Mouse (Mus musculus): ENCODE measurements at regions not wholly inside any gene's neighbourhood (a gene's known extent, or its start where the extent isn't known, plus 50 kb on each side); places are given as distances from the start of the nearest gene placed in this dataset.
A peak's percentile ranks its signal among the peaks of the same experiment; 100 is the strongest.

DNA sequence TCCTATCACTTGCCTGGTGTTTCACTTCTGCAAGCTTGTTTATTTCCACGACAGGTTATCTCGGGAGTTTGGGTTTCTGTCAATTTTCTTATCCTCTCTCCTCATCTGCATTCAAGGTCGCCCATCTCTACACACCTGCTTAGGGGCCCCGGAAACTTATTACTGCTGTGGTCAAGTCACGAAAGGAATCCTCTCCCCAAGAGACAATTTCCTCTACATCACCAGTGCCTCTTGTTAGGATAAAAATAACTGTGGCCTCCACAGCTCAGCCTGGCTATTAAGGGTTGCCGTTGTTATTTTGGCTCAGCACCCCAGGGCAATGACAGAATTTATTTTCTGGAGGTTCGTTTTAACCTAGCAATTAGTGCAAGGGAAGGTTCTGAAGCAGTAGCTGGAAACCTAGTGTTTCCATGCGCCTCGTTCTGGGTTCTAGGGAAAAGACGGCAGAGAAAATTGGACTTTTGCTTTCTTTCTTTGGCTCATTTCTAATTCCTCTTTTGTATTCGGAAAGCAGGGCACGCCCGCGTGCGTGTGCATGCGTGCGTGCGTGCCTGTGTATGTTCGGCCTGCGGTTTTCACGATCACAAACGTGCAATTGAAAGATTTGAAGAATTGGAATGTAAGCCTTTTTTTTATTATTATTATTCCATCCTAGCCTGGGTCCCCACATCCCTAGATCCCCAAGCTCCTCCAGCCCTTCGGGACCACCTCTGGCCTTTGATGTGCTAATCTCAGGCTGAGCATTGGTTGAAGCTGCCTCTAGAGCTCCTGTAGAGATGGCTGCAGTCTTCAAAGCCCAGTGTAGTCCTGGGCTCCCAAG is 147.1 kb upstream of the Jarid2 start:
- peak; percentile 36 for DNase-seq (ENCODE audit: low read depth, low spot score)
- H3K36me3 ChIP-seq (ENCODE audit: control insufficient read depth, insufficient read depth, low read length, poor library complexity, severe bottlenecking), result no peaks in the 10 kb centered on the region
- no peaks in the 10 kb centered on the region for H3K27me3 ChIP-seq (ENCODE audit: control insufficient read depth, insufficient read depth, low read length, poor library complexity, severe bottlenecking)

DNA sequence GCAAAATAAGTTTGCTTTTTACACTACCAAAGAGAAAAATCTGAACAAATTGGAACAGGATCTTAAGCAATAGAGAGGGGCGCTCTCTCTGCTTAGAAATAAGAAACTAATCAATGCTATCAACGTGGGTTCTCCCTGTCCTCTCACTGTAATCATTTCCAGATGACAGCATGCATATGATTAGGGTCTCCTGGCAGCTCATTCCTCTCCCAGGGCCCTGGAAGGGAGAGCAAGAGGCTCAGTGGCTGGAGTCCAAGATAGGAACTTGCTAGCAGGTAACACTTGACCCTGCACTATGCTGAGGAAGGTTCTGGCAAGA is 146.5 kb upstream of the Jarid2 start:
- no peaks in the 10 kb centered on the region for H3K27me3 ChIP-seq (ENCODE audit: control insufficient read depth, insufficient read depth, low read length, poor library complexity, severe bottlenecking)
- H3K36me3 ChIP-seq (ENCODE audit: control insufficient read depth, insufficient read depth, low read length, poor library complexity, severe bottlenecking), result no peaks in the 10 kb centered on the region
- no peak for DNase-seq (ENCODE audit: low read depth, low spot score)

DNA sequence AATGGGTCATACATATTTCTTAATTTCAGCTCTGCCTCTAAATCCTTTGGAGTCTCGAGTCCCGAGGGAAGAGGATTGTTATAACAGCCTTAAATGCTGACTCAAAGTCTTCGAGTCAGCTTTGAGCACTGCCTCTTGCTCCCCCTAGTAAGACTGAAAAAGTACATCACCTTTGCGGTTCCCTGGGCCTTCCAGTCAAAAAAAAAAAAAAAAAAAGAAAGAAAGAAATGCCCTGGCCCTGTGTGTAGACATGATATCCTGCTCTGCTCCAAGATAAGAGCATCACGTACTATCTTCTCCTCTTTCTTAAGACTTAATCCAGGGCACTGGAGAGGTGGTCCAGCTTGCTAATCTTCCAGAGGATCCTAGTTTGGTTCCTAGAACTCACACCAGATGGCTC is 145.7 kb upstream of the Jarid2 start:
- H3K36me3 ChIP-seq (ENCODE audit: control insufficient read depth, insufficient read depth, low read length, poor library complexity, severe bottlenecking), result no peaks in the 10 kb centered on the region
- no peak for DNase-seq (ENCODE audit: low read depth, low spot score)
- no peaks in the 10 kb centered on the region for H3K27me3 ChIP-seq (ENCODE audit: control insufficient read depth, insufficient read depth, low read length, poor library complexity, severe bottlenecking)

DNA sequence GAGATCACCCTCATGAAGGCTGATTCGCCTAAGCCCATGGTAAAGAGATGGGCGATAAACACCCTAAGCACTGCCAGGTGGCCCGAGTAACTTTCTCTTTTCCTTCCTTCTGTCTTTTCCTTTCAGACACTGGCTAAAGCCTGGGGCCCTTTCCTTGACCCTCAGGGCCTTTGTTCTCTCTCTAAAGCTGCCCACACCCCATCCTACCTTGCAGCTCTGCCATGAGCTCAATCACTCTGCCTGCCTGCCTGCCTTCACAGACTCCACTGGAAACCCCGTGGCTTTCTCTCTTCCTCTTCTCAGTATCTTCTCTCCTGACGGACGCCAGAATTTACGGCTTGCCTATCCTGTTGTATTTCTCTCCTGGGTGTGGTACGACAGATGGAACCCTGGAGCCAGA is 145.1 kb upstream of the Jarid2 start:
- no peaks in the 10 kb centered on the region for H3K27me3 ChIP-seq (ENCODE audit: control insufficient read depth, insufficient read depth, low read length, poor library complexity, severe bottlenecking)
- H3K36me3 ChIP-seq (ENCODE audit: control insufficient read depth, insufficient read depth, low read length, poor library complexity, severe bottlenecking), result no peaks in the 10 kb centered on the region
- no peak for DNase-seq (ENCODE audit: low read depth, low spot score)

DNA sequence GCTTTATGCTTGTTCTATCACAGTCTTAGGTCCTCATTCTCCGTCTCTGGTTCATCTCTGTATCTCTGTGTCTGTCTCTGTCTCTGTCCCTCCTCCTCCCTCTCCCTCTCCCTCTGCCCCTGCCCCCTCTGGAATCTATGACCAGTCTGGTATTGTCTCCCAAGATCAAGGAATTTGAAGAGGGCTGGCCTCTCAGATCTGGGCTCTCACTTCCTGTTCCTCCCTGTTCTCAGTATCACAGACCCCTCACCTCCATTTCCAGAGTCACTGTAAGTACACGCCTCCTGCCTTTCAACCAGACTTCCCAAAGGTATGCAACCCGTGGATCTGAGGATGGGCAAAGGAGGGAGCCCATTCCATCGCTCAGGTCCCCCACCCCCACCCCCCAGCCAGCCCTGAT is 144.7 kb upstream of the Jarid2 start:
- DNase-seq (ENCODE audit: low read depth, low spot score), result no peak
- no peaks in the 10 kb centered on the region for H3K27me3 ChIP-seq (ENCODE audit: control insufficient read depth, insufficient read depth, low read length, poor library complexity, severe bottlenecking)

DNA sequence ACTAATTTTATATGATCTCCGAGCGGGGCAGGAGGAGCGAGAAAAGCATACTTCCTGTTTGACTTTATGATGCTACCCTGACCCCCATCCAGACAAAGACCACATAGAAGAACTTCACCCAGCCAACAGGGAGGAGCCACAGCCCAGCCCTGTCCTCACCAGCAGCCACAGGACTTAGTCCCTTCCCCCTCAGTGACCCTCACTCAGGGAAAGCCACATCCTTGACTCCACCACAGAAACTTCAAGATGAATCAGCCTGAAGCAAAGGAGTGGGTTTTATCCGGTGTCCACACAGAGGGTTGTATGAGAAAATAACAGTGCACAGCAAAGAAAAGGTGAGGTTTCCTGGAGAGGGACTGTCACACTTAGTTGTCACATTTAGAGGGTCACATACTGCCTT is 141.4 kb upstream of the Jarid2 start:
- Histone ChIP-seq H3K27me3 (ENCODE audit: control insufficient read depth, insufficient read depth, low read length, poor library complexity, severe bottlenecking) (no peaks in the 10 kb centered on the region), H3K36me3 (ENCODE audit: control insufficient read depth, insufficient read depth, low read length, poor library complexity, severe bottlenecking) (no peaks in the 10 kb centered on the region)
- DNase-seq (ENCODE audit: low read depth, low spot score), result no peak

More for the DNA sequence above, 144.7 kb upstream of the Jarid2 start:
- no peaks in the 10 kb centered on the region for H3K36me3 ChIP-seq (ENCODE audit: control insufficient read depth, insufficient read depth, low read length, poor library complexity, severe bottlenecking)

DNA sequence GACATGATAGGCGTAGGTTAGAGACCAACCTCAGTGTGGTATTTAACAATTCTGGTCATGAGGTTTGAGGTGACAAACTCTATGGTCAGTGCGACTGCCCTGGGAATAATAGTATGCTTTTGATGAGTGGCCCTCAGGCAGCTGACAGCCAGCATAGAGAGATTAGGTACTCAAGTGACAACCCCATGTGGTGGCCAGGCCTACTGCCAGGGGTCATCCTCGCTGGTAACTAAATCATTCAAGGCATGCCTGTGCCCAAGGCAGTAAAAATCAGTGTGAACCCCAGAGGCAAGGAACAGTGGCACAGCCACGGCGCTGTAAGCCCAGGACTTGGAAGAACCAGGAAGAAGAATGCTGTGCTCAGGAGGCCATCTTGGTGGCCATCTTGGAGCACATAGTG is 134.6 kb upstream of the Jarid2 start:
- DNase-seq (ENCODE audit: low read depth, low spot score), result no peak
- no peaks in the 10 kb centered on the region for H3K27me3 ChIP-seq (ENCODE audit: control insufficient read depth, insufficient read depth, low read length, poor library complexity, severe bottlenecking)

DNA sequence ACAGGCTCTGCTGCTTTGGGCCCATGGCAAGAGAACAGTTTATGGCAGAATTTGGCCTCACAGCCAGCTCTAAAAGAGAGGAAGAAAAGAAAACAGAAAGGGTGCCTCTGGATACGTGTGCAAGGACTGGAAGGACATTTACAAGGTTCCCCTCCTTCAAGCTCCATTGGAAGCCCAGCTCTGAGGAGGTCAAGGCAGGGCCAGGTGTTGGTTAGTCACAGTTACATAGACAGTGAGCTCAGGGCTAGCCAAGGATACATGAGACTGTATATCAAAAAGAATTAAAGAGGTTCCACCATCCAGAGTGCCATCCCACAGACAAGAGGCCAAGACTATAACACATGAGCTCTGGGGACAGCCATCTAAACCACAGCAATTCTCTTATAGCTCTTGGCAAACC is 131.6 kb upstream of the Jarid2 start:
- Histone ChIP-seq H3K36me3 (ENCODE audit: control insufficient read depth, insufficient read depth, low read length, poor library complexity, severe bottlenecking) (no peaks in the 10 kb centered on the region), H3K27me3 (ENCODE audit: control insufficient read depth, insufficient read depth, low read length, poor library complexity, severe bottlenecking) (no peaks in the 10 kb centered on the region)

More for the DNA sequence above, 134.6 kb upstream of the Jarid2 start:
- H3K36me3 ChIP-seq (ENCODE audit: control insufficient read depth, insufficient read depth, low read length, poor library complexity, severe bottlenecking), result no peaks in the 10 kb centered on the region

DNA sequence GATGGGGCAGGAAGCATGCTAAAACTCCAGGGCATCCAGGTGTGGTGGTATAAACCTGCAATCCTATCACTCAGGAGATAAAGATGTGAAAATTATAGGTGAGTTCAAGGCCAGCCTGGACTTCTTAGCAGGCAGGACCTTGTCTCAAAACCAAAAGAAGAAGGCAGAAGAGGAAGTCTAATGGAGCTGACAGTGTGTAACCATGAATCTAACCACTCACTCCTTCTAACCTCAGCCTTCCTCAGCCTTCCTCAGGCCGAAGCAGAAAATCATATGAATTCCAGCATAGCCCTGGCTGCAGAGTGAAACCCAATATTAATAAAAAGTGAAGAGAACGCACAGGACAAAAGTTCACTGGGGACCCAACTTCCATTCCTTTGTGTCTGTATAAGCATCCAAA is 128.2 kb upstream of the Jarid2 start:
- DNase-seq (ENCODE audit: low read depth, low spot score), result peak; percentile 29
- H3K27me3 ChIP-seq (ENCODE audit: control insufficient read depth, insufficient read depth, low read length, poor library complexity, severe bottlenecking), result no peaks in the 10 kb centered on the region
- H3K36me3 ChIP-seq (ENCODE audit: control insufficient read depth, insufficient read depth, low read length, poor library complexity, severe bottlenecking), result no peaks in the 10 kb centered on the region

More for the DNA sequence above, 131.6 kb upstream of the Jarid2 start:
- no peak for DNase-seq (ENCODE audit: low read depth, low spot score)

DNA sequence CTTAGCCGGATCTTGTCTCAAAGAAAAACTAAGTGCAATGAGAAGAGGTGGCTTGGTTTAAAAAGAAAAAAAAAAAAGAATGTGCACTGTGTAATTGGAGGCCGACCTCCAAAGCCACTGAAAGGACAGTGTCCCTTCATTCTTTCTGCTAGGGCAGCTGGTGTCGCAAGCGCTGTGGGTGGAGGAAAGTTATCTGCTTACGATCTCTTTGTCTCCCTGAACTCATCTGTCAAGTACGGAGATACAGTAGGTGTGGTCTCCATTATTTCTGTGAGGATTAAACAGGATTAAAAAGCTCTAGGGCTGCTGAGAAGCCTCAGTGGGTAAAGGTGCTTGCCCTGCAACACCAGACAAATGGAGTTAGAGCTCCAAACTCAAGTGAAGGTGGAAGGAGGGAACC is 126.6 kb upstream of the Jarid2 start:
- no peak for DNase-seq (ENCODE audit: low read depth, low spot score)
- no peaks in the 10 kb centered on the region for H3K36me3 ChIP-seq (ENCODE audit: control insufficient read depth, insufficient read depth, low read length, poor library complexity, severe bottlenecking)
- no peaks in the 10 kb centered on the region for H3K27me3 ChIP-seq (ENCODE audit: control insufficient read depth, insufficient read depth, low read length, poor library complexity, severe bottlenecking)

DNA sequence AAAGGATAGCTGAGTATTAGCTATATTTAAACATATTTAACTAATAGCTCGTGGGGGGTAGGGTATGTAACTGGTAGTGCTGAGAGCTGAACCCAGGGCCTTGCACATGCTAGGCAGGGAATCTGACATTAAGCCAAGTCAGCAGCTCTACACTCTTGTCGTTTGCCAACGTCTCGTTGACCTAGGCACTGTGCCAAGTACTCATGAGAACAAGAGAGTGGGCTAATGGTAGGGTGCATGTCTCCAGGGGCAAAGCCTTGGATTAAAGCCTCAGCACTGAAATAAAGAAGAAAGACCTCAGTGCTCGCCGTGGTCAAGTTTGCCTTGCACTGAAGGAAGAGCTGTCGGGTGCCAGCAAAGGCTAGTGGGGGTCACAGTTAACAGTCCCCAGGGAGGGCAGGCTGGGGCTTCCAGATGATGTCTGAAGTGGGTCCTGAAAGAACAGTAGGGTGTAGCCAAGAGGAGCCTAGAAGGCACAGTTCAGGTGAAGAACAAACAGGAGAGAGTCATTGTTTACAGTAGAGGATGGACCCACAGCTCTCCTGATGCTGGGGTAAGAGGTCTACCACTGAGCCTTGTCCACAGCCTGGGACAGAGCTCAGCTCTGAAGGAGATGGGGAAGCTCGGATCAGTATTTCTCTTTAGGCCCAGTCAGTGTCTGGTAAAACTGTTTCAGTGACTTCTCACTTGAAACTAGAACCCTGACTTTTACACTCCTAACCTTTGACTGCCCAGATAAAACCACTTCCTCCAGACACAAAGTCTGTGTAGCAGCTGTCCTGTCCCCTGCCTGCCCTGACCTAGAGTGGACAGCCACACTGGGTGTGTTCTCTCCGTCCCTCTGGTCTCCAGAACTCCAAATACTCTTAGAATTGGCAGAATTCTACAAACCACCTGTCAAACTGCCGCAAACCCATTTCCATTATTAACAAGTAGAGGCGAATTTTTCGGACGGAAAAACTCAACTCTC is 121.7 kb upstream of the Jarid2 start:
- no peaks in the 10 kb centered on the region for H3K36me3 ChIP-seq (ENCODE audit: control insufficient read depth, insufficient read depth, low read length, poor library complexity, severe bottlenecking)
- H3K27me3 ChIP-seq (ENCODE audit: control insufficient read depth, insufficient read depth, low read length, poor library complexity, severe bottlenecking), result no peaks in the 10 kb centered on the region
- no peak for DNase-seq (ENCODE audit: low read depth, low spot score)

DNA sequence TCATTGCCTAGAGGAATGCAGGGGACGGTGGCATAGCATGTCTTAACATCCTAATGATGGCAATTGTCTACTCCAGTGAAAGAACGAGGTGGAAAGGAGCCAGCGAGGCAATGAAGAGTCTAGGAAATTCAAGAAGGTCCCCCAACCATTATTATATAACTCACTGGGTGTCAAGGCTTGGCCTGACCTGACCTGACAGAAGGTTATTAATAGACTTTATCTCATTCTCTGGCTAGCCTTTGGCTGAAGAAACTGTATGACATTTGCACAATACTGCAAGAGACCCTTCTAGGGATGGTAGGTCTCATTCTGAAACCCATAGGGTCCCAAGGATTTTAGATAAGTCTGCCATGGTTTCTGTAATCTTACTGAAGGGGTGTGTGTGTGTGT is 121.0 kb upstream of the Jarid2 start:
- H3K36me3 ChIP-seq (ENCODE audit: control insufficient read depth, insufficient read depth, low read length, poor library complexity, severe bottlenecking), result no peaks in the 10 kb centered on the region
- no peak for DNase-seq (ENCODE audit: low read depth, low spot score)
- no peaks in the 10 kb centered on the region for H3K27me3 ChIP-seq (ENCODE audit: control insufficient read depth, insufficient read depth, low read length, poor library complexity, severe bottlenecking)

DNA sequence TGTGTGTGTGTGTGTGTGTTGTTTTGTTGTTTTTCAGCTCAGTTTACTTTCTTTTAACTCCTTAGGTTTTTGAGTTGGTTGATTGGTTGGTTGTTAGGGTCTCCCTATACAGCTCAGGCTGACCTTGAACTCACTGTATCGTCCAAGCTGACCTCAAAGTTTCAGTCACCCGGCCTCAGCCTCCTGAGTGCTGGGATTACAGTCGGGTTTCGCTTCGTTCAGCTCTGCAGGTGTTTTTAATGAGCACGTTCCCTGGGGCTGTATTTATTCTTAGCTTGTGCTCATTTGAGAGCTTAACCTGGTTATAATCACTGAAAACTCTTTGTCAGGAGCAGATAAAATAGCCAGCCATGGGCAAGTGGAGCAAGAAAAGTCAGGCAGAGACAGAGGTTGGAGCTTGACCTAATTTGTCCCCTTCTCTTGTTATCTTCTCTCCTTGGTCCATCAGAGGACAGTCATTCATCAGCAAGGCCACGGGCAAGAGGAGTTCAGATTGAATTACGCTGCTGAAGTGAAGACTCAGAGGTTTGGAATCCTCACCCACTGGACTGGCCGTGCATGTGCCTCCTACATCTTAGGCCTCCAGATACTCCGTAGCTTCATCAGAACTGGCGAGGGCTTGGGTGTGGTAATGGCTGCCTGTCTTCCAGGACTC is 120.5 kb upstream of the Jarid2 start:
- Histone ChIP-seq H3K36me3 (ENCODE audit: control insufficient read depth, insufficient read depth, low read length, poor library complexity, severe bottlenecking) (no peaks in the 10 kb centered on the region), H3K27me3 (ENCODE audit: control insufficient read depth, insufficient read depth, low read length, poor library complexity, severe bottlenecking) (no peaks in the 10 kb centered on the region)
- no peak for DNase-seq (ENCODE audit: low read depth, low spot score)

DNA sequence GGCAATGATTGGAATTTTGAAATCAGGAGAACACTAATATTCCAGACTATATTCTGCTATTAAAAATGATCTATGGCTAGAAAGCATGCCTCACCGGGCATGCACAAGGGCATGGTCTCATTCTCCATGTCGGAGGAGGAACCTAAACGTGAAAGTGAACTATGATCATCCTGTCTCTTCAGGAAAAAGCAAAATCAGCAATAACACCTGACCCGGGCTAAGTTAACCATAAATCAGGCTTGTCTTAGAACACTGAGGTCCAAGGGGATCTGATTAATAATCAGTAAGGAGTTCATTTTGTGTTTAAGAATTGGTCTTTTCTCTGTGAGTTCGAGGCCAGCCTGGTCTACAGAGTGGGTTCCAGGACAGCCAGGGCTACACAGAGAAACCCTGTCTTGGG is 119.7 kb upstream of the Jarid2 start:
- DNase-seq (ENCODE audit: low read depth, low spot score), result no peak
- no peaks in the 10 kb centered on the region for H3K27me3 ChIP-seq (ENCODE audit: control insufficient read depth, insufficient read depth, low read length, poor library complexity, severe bottlenecking)
- no peaks in the 10 kb centered on the region for H3K36me3 ChIP-seq (ENCODE audit: control insufficient read depth, insufficient read depth, low read length, poor library complexity, severe bottlenecking)

DNA sequence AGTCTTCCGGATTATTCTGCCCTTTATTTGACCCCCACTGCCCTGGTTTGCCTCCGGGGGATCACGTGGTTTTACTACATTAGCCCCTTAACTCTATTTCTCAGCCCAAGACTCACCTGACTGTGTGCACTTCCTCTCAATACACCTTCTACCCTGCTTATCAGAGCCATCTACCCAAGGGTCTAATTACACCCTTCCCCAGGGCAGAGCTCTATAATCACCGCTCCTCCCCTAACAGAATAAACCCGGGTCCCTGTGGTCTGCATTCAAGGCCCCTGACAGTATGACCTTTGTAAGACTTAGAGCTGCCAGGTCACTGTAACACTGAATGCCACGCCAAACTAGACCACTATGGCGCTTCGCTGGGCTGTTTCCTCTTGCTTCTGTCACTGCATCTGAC is 113.6 kb upstream of the Jarid2 start:
- DNase-seq (ENCODE audit: low read depth, low spot score), result no peak
- Histone ChIP-seq H3K36me3 (ENCODE audit: control insufficient read depth, insufficient read depth, low read length, poor library complexity, severe bottlenecking) (no peaks in the 10 kb centered on the region), H3K27me3 (ENCODE audit: control insufficient read depth, insufficient read depth, low read length, poor library complexity, severe bottlenecking) (no peaks in the 10 kb centered on the region)

Measured in splenic B cell, adult 2 months (primary cell).